Mouse (Mus musculus) heart, postnatal 0 days (tissue): ENCODE measurements around the gene Palm. TPM values are rescaled to one million over a fixed set of nuclear protein-coding genes. Genes with fewer than 3 reads are reported as not detected.
A peak's percentile ranks its signal among the peaks of the same experiment; 100 is the strongest.

ENCODE experiments used
- ATAC-seq: fragments of 200-750 bp; cut with Nextera tagmentation; 2 replicates; pipeline ENCODE4 v1.8.0; 2017; ENCODE audit warnings: low read depth, moderate number of reproducible peaks, moderate library complexity; ENCODE audit not compliant: insufficient read depth
- DNase-seq: peaks from one replicate; pipeline ENCODE4 v3.0.0-alpha.2; 2016; ENCODE audit warnings: low spot score
- H3K27ac ChIP-seq: fragments of 300-500 bp; sonication (generic); 2 replicates; pipeline ENCODE4 v1.5.1; 2014; ENCODE audit warnings: low read depth, mild to moderate bottlenecking
- H3K27me3 ChIP-seq: fragments of 300-500 bp; sonication (generic); 2 replicates; pipeline ENCODE4 v1.6.1; 2014; ENCODE audit warnings: low read length, mixed read lengths; ENCODE audit not compliant: control insufficient read depth, insufficient read depth
- H3K36me3 ChIP-seq: fragments of 300-500 bp; sonication (generic); replicated peaks from 2 replicates; pipeline ENCODE4 v1.6.1; 2014; ENCODE audit warnings: low read length, mixed read lengths; ENCODE audit not compliant: control insufficient read depth, insufficient read depth
- H3K4me1 ChIP-seq: fragments of 300-500 bp; sonication (generic); 2 replicates; pipeline ENCODE4 v1.6.1; 2014; ENCODE audit warnings: antibody characterized with exemption; ENCODE audit not compliant: control insufficient read depth, insufficient read depth
- H3K4me2 ChIP-seq: fragments of 300-500 bp; sonication (generic); 2 replicates; pipeline ENCODE4 v1.6.1; 2014; ENCODE audit warnings: low read depth, mild to moderate bottlenecking, low read length, moderate library complexity
- H3K4me3 ChIP-seq: fragments of 300-500 bp; sonication (generic); 2 replicates; pipeline ENCODE4 v1.5.1; 2014; ENCODE audit warnings: low read depth, low read length
- H3K9ac ChIP-seq: fragments of 300-500 bp; sonication (generic); replicated peaks from 2 replicates; pipeline ENCODE4 v1.6.1; 2014; ENCODE audit warnings: low read depth, low read length, mixed read lengths
- H3K9me3 ChIP-seq: fragments of 300-500 bp; sonication (generic); replicated peaks from 2 replicates; pipeline ENCODE4 v1.6.1; 2016; ENCODE audit warnings: low read length; ENCODE audit not compliant: control insufficient read depth
- CTCF ChIP-seq: IDR thresholded peaks from 2 replicates; pipeline ENCODE4 v1.5.1; 2016; ENCODE audit warnings: antibody characterized with exemption, control low read depth, low read depth
- EP300 ChIP-seq: IDR thresholded peaks from 2 replicates; pipeline ENCODE4 v1.6.1; 2016; ENCODE audit warnings: antibody characterized with exemption, low read depth
- WGBS: fragments of 180-500 bp; shearing (Covaris S2); extraction: QIAGEN DNeasy Blood & Tissue Kit; methylation state at CpG from one replicate; pipeline ENCODE4 v1.1.7; 2014; 5-methylcytosine and 5-hydroxymethylcytosine counted together
- polyA plus RNA-seq: library from polyadenylated mRNA; unstranded; fragments of >200 nt; fragmentation: Nextera tagmentation; extraction: Ambion mirVana; gene quantifications from 2 replicates; pipeline ENCODE4 v1.2.1, GENCODE M21; 2015
- total RNA-seq: library from RNA; depleted of rRNA; stranded (reverse); fragments of >200 nt; gene quantifications from 2 replicates; pipeline ENCODE4 v1.2.3, GENCODE M21; 2014; ENCODE audit warnings: low replicate concordance

The Palm gene
- total and polyA plus RNA-seq, 2 experiments from 2014 or later, result 44.0 to 52.3 TPM

DNA sequence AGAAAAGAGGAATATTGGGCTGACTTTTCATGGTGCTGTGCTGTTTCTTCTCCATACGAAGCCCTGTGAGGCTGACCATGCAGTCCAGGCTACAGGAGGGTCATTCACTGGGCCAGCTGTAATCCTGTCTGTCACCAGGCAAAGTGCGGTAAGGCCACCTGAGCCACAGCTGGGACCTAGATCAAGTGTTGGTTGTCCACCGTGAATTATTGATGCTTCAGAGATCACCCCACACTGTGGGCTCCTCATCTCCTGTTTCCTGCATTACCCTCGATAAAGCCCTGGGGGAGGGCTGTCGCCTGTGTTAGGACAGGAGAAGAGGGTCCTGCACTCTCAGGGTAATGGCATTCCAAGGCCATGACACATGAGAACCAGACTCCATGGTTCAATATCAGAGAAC lies 53.2 kb downstream of the Palm start:
- Histone ChIP-seq H3K4me2 (no peak overlapping the region), H3K27me3 (no peaks in the 10 kb centered on the region), H3K27ac (no peak overlapping the region), H3K36me3 (no peaks in the 10 kb centered on the region), H3K4me1 (0 out of 2 replicates have a peak, but pooled peaks cover 4% of the 10 kb centered on the region), H3K9me3 (no peaks in the 10 kb centered on the region), H3K9ac (no peak overlapping the region), H3K4me3 (no peak overlapping the region)
- TF ChIP-seq CTCF, result no peak
- TF ChIP-seq EP300, result no peak
- DNase-seq (no peak), ATAC-seq (no peak)
- WGBS, result 59% methylated on average over 5 of the region's 5 CpGs

DNA sequence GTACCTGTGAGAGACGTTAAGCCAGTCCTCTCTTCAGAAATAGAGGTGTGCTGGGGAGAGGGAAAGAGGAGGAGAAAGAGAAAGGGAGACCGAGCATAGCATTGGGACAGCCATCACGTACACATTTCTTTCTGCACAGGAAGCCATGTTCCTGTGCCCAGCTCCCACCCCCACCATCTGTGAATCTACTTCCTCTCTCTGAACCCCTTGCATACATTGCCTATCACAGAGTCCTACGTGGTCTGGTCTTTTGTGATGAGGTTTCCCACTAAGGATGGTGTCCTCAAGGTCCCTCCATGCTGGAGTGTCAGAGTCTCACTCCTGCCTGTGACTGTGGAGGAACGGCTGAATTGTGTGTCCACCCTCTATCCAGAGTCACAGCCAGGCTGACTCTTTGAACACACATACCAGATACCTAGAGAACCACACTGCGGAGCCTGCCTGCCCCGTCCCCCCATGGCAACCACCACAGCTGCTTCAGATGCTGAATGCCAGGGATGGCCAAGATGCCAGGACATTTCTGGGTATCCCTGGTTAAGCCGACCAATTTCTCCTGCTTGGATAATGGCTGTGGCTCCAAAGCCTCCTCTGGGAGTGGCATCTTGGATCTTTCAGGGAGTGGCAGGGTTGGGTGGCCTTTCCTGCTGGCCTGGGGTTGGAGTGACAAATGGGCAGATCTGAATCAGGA lies 56.7 kb downstream of the Palm start:
- peak overlapping the region; percentile 37; the same call in 1 of the 2 replicates for H3K27ac ChIP-seq
- DNase-seq (no peak), ATAC-seq (no peak)
- H3K4me2 ChIP-seq, result no peak overlapping the region
- H3K9me3 ChIP-seq, result no peaks in the 10 kb centered on the region
- no peaks in the 10 kb centered on the region for H3K27me3 ChIP-seq
- TF ChIP-seq CTCF, result no peak
- no peak for TF ChIP-seq EP300
- H3K4me1 ChIP-seq, result peaks cover 16% of the 10 kb centered on the region
- H3K4me3 ChIP-seq, result no peak overlapping the region
- 66% methylated on average over 8 of the region's 8 CpGs for WGBS
- no peaks in the 10 kb centered on the region for H3K36me3 ChIP-seq
- H3K9ac ChIP-seq, result no peak overlapping the region

DNA sequence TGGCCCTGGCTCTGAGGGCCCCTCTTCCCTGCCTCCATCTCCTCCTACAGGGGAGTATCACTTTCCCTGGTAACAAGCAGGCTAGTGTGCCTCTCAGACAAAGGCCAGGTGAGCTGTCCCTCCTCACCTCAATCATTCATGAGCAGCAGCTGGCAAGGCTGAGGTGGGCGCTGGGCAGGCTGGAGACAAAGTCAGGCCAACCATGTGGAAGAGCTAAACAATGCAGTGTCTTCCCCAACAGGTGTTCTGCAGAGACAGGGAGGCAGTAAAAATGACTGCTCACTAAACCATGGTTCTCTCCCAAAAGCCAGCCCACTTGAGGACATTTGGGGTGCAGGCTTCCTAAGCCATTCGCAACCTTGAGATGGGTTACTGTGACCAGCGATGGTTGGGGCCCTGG lies 58.3 kb downstream of the Palm start:
- Histone ChIP-seq H3K27ac (peak overlapping the region; percentile 100), H3K4me3 (no peak overlapping the region)
- 69% methylated on average over 3 of the region's 3 CpGs for WGBS

DNA sequence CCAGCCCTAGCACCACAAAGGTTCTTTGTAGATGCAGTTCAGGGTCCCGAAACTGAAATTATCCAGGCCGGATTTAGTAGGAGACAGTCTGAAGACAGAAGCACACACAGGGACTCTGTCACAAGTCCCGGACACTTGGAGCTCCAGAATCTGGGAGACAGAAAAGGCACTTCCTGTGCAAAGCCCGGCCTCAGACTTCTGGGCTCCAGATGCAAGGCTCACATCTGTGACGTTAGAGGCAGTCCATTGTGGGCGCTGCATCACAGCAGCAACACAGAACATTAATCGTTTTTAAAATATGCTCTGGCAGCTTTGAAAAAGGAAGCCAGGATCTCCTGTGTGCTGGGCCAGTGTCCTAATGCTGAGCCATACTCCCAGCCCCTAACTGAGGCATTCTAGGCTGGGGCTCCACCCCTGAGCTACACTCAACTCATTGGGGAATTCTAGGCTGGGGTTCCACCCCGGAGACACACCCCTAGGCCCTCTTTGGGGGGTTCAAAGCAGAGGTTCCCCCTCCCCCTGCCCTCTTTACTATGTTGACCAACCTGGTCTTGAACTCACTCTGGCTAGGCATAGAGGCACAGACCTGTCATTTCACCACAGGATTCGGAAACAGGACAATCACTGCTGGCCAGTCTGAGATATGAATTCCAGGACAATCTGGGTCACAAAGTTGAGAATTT lies 58.9 kb downstream of the Palm start:
- ATAC-seq, result no peak
- peaks cover 5% of the 10 kb centered on the region; the same call in 1 of the 2 replicates for H3K36me3 ChIP-seq
- H3K4me1 ChIP-seq, result peaks cover 31% of the 10 kb centered on the region
- H3K4me3 ChIP-seq, result peak overlapping the region; percentile 45; the same call in 1 of the 2 replicates
- H3K27ac ChIP-seq, result peak overlapping the region; percentile 100
- H3K4me2 ChIP-seq, result peak overlapping the region; percentile 83
- no peaks in the 10 kb centered on the region for H3K9me3 ChIP-seq
- 41% methylated on average over 9 of the region's 9 CpGs for WGBS
- H3K9ac ChIP-seq, result peak overlapping the region; percentile 59
- DNase-seq, result peak; percentile 55
- TF ChIP-seq EP300 (no peak), CTCF (no peak)
- no peaks in the 10 kb centered on the region for H3K27me3 ChIP-seq

More for the DNA sequence above, 58.3 kb downstream of the Palm start:
- Histone ChIP-seq H3K27me3 (no peaks in the 10 kb centered on the region), H3K4me1 (peaks cover 25% of the 10 kb centered on the region), H3K9ac (no peak overlapping the region; the same call in 1 of the 2 replicates), H3K9me3 (no peaks in the 10 kb centered on the region), H3K4me2 (0 out of 2 replicates have a peak overlapping the region, but pooled peaks have one; percentile 7), H3K36me3 (no peaks in the 10 kb centered on the region)
- DNase-seq (no peak), ATAC-seq (no peak)
- TF ChIP-seq CTCF, result no peak
- TF ChIP-seq EP300, result no peak

DNA sequence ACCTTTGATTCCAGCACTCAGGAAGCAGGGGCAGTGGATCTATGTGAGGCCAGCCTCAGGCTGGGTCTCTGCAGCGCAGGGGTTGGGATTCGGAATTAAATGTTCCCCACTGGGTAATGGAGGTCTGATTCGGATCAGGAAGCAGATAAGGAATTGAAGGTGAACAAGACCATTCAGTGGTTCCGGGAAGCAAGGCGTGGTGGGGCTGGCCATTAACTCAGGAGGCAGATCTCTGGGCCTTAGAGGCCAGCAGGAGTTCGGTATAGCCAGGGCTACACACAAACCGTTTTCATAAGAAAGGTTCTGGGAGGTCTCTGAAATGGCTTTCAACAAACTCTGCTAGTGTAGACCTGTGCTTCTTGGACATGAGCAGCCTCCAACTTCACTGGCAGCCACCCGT lies 59.5 kb downstream of the Palm start:
- H3K27ac ChIP-seq, result peak overlapping the region; percentile 100
- peak overlapping the region; percentile 83 for H3K4me2 ChIP-seq
- H3K9ac ChIP-seq, result peak overlapping the region; percentile 59
- DNase-seq (no peak), ATAC-seq (no peak)
- H3K4me3 ChIP-seq, result peak overlapping the region; percentile 45
- peaks cover 8% of the 10 kb centered on the region; the same call in 1 of the 2 replicates for H3K36me3 ChIP-seq
- no peaks in the 10 kb centered on the region for H3K27me3 ChIP-seq
- peaks cover 37% of the 10 kb centered on the region for H3K4me1 ChIP-seq
- 25% methylated on average over 8 of the region's 8 CpGs for WGBS
- no peaks in the 10 kb centered on the region for H3K9me3 ChIP-seq
- TF ChIP-seq CTCF, result no peak
- TF ChIP-seq EP300, result no peak
